Mouse (Mus musculus) cerebellum, adult 11 months (tissue): ENCODE data around the gene Polr2e.

Experiments used
- DNase-seq: peaks from one replicate; pipeline ENCODE4 v3.0.0; 2022

Gene Polr2e

GRCm38 (mm10) chr10:80015583-80015982 is 24.0 kb downstream of the Polr2e start:
- no peak for DNase-seq

GRCm38 (mm10) chr10:80014484-80015290 is 24.9 kb downstream of the Polr2e start:
- DNase-seq: no peak

GRCm38 (mm10) chr10:80013609-80014008 is 26.0 kb downstream of the Polr2e start:
- no peak for DNase-seq

GRCm38 (mm10) chr10:80011740-80012139 is 27.9 kb downstream of the Polr2e start:
- DNase-seq: no peak

GRCm38 (mm10) chr10:80004233-80004705 is 35.3 kb downstream of the Polr2e start:
- DNase-seq: no peak

GRCm38 (mm10) chr10:80003374-80004232 is 36.0 kb downstream of the Polr2e start:
- no peak for DNase-seq

- DNase-seq: no peak
Measured at GRCm38 (mm10) chr10:80002829-80003228, 36.8 kb downstream of the Polr2e start.

GRCm38 (mm10) chr10:80001945-80002344 is 37.6 kb downstream of the Polr2e start:
- DNase-seq: no peak

- DNase-seq: peak; percentile 67
Measured at GRCm38 (mm10) chr10:79997819-79998218, 41.8 kb downstream of the Polr2e start.

- DNase-seq: peak; percentile 72
Measured at GRCm38 (mm10) chr10:79997034-79997760, 42.4 kb downstream of the Polr2e start.

GRCm38 (mm10) chr10:79996272-79997033 is 43.1 kb downstream of the Polr2e start, which contains the start of gene Abca7:
Abca7 (plus strand) TSS chr10:79996494.
- peak; percentile 95 for DNase-seq

- DNase-seq: no peak
Measured at GRCm38 (mm10) chr10:79995636-79996035, 44.0 kb downstream of the Polr2e start.

GRCm38 (mm10) chr10:79994397-79995115 is 45.0 kb downstream of the Polr2e start:
- DNase-seq: no peak

GRCm38 (mm10) chr10:79991548-79991947 is 48.0 kb downstream of the Polr2e start:
- DNase-seq: no peak

GRCm38 (mm10) chr10:79991099-79991498 is 48.5 kb downstream of the Polr2e start:
- peak; percentile 13 for DNase-seq

GRCm38 (mm10) chr10:79989870-79990269 is 49.7 kb downstream of the Polr2e start:
- DNase-seq: peak; percentile 18

GRCm38 (mm10) chr10:79989272-79989786 is 50.3 kb downstream of the Polr2e start:
- peak; percentile 13 for DNase-seq

GRCm38 (mm10) chr10:79988506-79989271 is 50.9 kb downstream of the Polr2e start, which contains the start of gene Cnn2:
Cnn2 (plus strand) TSS chr10:79988584.
- DNase-seq: peak; percentile 38

- DNase-seq: no peak
Measured at GRCm38 (mm10) chr10:79987771-79988505, 51.7 kb downstream of the Polr2e start.
